Mouse (Mus musculus): ENCODE data around the gene March10.

GRCm38 (mm10) chr11:105362041-105362765, 94.3 kb downstream of the March10 start:
- TF ChIP-seq CTCF (IDR thresholded peaks at IDR 0.05; ENCODE audit: low read depth, low read length), result no peak
- TF ChIP-seq POLR2AphosphoS5 (IDR thresholded peaks at IDR 0.05; ENCODE audit: insufficient replicate concordance, low read depth, low read length), result no peak
- no peak for TF ChIP-seq GATA2 (IDR thresholded peaks at IDR 0.05; ENCODE audit: borderline replicate concordance, low read depth, low read length)
- no peak for TF ChIP-seq TAL1 (conservative IDR thresholded peaks at IDR 0.05; ENCODE audit: low read depth, low read length)
